Mouse (Mus musculus) cerebellum, adult 9-11 months (tissue): ENCODE measurements around the gene Sike1.

ENCODE experiments used
- DNase-seq: peaks from one replicate; pipeline ENCODE4 v3.0.0; 2022

The Sike1 gene

DNA sequence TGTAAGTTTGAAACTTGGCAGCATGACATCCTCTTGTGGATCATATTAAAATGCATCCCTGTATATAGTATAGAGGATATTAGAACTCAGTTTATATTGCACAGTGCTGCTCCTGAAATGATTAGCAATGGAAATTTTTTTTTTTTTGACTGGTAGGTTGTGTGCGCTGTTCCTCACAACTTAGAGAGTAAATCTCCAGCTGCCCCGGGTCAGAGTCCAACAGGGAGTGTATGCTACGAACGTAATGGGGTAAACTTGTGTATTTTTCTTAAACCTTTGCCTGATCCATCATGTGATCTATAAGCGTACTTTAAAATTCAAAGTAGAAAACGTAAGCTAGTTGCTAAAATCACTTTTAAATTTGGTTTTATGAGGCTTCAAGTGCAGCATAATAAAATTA, 44.8 kb downstream of the Sike1 start:
- no peak for DNase-seq

DNA sequence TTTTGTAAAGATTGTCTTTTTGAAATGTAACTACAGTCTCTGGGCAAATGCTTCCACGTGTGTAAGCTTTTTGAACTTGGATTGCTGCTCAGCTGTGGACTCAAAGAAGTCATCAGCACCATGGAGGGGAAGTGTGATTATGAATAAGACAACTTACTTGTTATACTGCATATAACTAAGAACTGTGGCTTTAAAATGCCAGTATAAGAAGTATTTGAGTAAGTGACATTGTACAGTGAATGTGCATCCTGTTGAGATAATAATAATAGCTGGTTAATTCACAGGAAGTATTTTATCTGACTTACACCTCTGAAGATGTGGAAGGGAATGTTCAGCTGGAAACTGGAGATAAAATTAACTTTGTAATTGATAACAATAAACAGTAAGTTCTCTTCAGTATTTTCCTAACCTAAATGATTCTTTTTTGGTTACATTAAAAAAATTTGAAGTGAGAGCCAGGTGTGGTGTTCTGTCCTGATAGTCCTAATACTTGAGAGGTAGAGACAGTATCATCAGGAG, 45.4 kb downstream of the Sike1 start:
- DNase-seq: no peak

DNA sequence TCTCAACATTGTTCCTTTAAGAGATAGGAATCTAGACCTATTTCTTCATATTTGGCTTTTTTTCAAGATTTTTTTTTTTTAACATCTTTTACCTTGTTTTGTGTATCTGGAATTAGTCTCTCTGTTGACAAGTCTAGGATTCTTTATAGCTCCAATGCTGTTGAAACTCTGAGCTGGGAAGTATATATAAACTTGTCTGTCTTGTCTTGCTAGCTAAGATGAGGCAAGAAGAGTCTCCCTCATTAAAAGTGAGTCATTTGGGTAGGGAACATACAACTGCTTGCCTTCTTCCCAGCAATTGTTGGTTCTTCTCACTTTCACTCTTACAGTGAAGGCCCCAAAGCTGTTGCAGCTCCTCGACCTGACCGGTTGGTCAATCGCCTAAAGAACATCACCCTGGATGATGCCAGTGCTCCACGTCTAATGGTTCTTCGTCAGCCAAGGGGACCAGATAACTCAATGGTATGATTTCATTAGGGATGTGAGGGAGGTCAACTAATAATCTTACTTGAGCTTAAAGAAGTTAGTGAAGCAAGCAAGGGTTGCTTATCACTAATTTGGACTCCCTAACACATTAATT, 60.6 kb downstream of the Sike1 start:
- DNase-seq: no peak

DNA sequence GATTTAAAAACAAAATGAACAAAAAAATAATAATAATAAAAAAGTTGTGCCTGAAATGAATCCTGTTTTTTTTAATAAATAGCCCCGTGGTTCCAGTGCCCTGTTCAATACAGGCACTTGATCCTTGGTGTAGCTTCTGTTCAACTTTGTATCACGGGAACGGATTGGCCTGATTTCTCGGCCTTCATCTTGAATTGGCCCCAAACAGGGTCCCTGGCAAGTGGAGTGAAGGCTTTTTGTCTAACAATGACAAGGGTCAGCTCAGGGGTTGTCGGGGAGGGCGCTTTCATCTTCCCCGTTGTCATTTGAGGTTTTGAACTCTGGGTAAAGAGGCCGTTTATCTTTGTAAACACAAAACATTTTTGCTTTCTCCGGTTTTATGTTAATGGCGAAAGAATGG, 62.2 kb downstream of the Sike1 start:
- DNase-seq: no peak
